Mouse (Mus musculus) lung, postnatal 0 days (tissue): ENCODE data around the gene Kdelr2. TPM values are rescaled to one million over a fixed set of nuclear protein-coding genes. Genes with fewer than 3 reads are reported as not detected.
A peak's percentile ranks its signal among the peaks of the same experiment; 100 is the strongest.

Source experiments
- ATAC-seq: fragments of 200-750 bp; cut with Nextera tagmentation; 2 replicates; pipeline ENCODE4 v1.8.0; 2017; ENCODE audit warnings: moderate library complexity
- DNase-seq: peaks from one replicate; pipeline ENCODE4 v3.0.0-alpha.2; 2016; ENCODE audit warnings: low spot score
- H3K27ac ChIP-seq: fragments of 300-500 bp; sonication (generic); 2 replicates; pipeline ENCODE4 v1.5.1; 2014; ENCODE audit warnings: antibody characterized with exemption, mild to moderate bottlenecking, low read length, mixed read lengths
- H3K27me3 ChIP-seq: fragments of 300-500 bp; sonication (generic); replicated peaks from 2 replicates; pipeline ENCODE4 v1.6.1; 2014; ENCODE audit warnings: low read length, mixed read lengths; ENCODE audit not compliant: insufficient read depth
- H3K36me3 ChIP-seq: fragments of 300-500 bp; sonication (generic); 2 replicates; pipeline ENCODE4 v1.6.1; 2014; ENCODE audit warnings: low read length, mixed read lengths; ENCODE audit not compliant: insufficient read depth
- H3K4me1 ChIP-seq: fragments of 300-500 bp; sonication (generic); 2 replicates; pipeline ENCODE4 v1.6.1; 2014; ENCODE audit warnings: antibody characterized with exemption, low read depth, low read length, mixed read lengths; ENCODE audit not compliant: insufficient read depth
- H3K4me2 ChIP-seq: fragments of 300-500 bp; sonication (generic); replicated peaks from 2 replicates; pipeline ENCODE4 v1.6.1; 2014; ENCODE audit warnings: low read depth, mild to moderate bottlenecking, low read length, moderate library complexity, mixed read lengths
- H3K4me3 ChIP-seq: fragments of 300-500 bp; sonication (generic); 2 replicates; pipeline ENCODE4 v1.5.1; 2014; ENCODE audit warnings: low read depth, low read length
- H3K9ac ChIP-seq: fragments of 300-500 bp; sonication (generic); replicated peaks from 2 replicates; pipeline ENCODE4 v1.6.1; 2014; ENCODE audit warnings: low read depth, mild to moderate bottlenecking
- H3K9me3 ChIP-seq: fragments of 300-500 bp; sonication (generic); 2 replicates; pipeline ENCODE4 v1.6.1; 2016; ENCODE audit warnings: low read length, mixed read lengths
- CTCF ChIP-seq: IDR thresholded peaks from 2 replicates; pipeline ENCODE4 v1.5.1; 2016; ENCODE audit warnings: antibody characterized with exemption, mild to moderate bottlenecking
- EP300 ChIP-seq: IDR thresholded peaks from 2 replicates; pipeline ENCODE4 v1.6.1; 2016; ENCODE audit warnings: antibody characterized with exemption, mild to moderate bottlenecking, control low read depth
- WGBS: fragments of 180-500 bp; shearing (Covaris S2); extraction: QIAGEN DNeasy Blood & Tissue Kit; methylation state at CpG from one replicate; pipeline ENCODE4 v1.1.7; 2014; 5-methylcytosine and 5-hydroxymethylcytosine counted together
- polyA plus RNA-seq: library from polyadenylated mRNA; unstranded; fragments of >200 nt; fragmentation: Nextera tagmentation; extraction: Ambion mirVana; gene quantifications from 2 replicates; pipeline ENCODE4 v1.2.1, GENCODE M21; 2015

The Kdelr2 gene
- polyA plus RNA-seq, 1 experiment from 2014 or later: 242 TPM

DNA sequence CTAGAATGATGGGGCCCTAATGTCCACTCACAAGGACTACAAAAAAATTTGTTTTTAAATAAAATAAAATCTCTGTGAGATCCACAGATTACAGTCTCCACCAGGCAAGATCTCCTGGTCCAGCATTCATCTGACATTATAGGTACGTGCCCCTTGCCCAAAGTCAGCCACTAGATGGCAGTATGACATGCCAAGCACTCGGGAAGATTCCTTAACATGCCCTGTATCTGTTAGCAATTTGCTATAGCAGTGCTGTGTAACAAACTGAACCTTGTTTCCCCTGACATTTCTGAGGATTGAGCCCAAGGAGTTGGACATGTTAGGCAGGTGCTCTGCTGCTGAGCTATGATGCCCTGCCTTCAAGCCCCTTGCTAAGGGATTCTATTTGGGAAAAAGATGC is 8.0 kb upstream of the Kdelr2 start:
- TF ChIP-seq CTCF: peak; percentile 66
- TF ChIP-seq EP300: no peak
- H3K27me3 ChIP-seq: no peaks in the 10 kb centered on the region
- no peak overlapping the region for H3K9ac ChIP-seq
- H3K4me2 ChIP-seq: no peak overlapping the region
- H3K36me3 ChIP-seq: no peaks in the 10 kb centered on the region
- ATAC-seq (no peak), DNase-seq (peak; percentile 26)
- H3K9me3 ChIP-seq: no peaks in the 10 kb centered on the region
- 38% methylated on average over 2 of the region's 2 CpGs for WGBS
- H3K4me1 ChIP-seq: no peaks in the 10 kb centered on the region
- no peak overlapping the region for H3K27ac ChIP-seq
- H3K4me3 ChIP-seq: no peak overlapping the region

DNA sequence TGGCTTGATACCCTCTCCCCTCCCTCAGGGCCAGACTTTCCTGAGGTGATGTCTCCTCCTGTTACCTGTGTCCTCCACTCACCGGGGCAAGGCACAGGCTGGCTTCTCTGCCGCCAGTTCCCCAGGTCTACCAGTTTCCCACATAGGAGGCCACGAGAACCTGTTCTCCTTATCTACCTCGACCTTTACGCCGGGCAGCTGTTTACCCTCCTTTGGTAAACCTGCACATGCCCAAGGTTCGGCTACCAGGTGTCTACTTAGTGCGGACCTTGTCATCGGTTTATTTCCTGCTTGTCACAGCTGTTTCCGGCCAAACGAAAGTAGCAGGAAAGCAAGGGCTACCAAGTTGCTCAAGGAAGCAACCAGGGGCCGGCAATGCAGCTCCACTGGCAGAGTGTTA is 3.1 kb upstream of the Kdelr2 start:
- Histone ChIP-seq H3K27ac (no peak overlapping the region), H3K4me1 (peaks cover 4% of the 10 kb centered on the region; the same call in 1 of the 2 replicates), H3K27me3 (no peaks in the 10 kb centered on the region), H3K4me2 (no peak overlapping the region), H3K9me3 (no peaks in the 10 kb centered on the region), H3K9ac (no peak overlapping the region), H3K4me3 (no peak overlapping the region), H3K36me3 (no peaks in the 10 kb centered on the region)
- ATAC-seq: no peak
- 69% methylated on average over 12 of the region's 12 CpGs for WGBS
- DNase-seq: no peak
- no peak for TF ChIP-seq EP300
- TF ChIP-seq CTCF: no peak

DNA sequence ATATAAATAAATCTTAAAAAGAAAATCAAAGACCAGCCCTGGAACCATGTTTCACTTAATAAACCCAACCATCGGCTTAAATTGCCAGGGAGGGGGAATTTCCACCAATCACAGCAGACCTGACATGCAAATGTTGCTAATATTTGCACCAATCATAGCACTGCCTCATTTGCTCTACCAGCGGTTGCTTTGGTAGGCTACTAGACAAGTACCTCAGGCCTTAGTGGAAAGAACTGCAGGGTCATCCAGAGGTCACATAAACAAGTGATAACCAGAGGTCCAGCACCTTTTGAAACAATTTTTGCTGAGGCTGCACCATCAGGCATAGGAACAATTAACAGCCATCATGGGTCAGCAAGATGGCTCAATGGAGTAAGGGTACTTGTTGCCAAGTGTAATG is 2.1 kb upstream of the Kdelr2 start:
- Histone ChIP-seq H3K4me2 (no peak overlapping the region), H3K4me3 (no peak overlapping the region), H3K9me3 (no peaks in the 10 kb centered on the region), H3K36me3 (no peaks in the 10 kb centered on the region), H3K27me3 (no peaks in the 10 kb centered on the region), H3K9ac (no peak overlapping the region), H3K27ac (no peak overlapping the region), H3K4me1 (peaks cover 4% of the 10 kb centered on the region; the same call in 1 of the 2 replicates)
- 45% methylated on average over 2 of the region's 2 CpGs for WGBS
- DNase-seq: no peak
- no peak for ATAC-seq
- TF ChIP-seq EP300: no peak
- no peak for TF ChIP-seq CTCF

DNA sequence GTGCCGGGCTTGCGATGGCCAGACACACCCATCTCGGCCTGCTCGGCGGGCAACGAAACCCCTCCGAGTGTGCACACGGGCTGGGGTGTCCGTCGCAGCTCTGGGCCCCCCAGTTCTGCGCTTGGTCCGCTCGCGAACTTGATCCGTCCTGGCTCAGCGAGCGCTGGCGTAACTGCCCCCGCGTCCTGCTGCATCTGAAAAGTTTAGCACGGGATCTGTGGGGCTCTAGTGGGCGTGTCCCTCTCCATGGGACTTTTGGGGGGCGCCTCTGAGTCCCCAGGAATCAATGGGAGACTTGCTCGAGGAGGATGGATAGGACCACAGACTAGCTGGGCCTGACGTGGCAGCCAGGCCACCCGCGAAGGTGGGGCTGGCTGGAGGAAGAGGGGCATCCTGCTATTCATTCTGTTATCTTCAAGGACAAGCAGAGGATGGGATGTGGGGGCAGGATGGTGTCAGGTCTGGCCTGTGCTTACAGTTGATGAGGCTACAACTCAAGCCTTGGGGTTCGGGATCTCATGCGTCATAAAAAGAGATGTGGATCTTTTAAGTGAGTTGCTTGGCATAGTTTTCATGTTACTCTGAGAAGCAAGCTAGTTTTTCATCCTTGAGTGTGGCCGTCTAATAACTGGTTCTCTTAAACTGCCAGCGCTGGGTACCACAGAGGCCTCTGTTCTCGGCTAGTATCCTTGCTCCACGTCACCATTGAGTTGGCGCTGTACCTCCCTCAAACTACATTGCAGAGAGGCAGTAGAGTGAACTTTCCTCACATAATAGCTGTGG is 701 bp downstream of the Kdelr2 start:
- H3K27ac ChIP-seq: peak overlapping the region; percentile 88
- 2% methylated on average over 34 of the region's 34 CpGs for WGBS

DNA sequence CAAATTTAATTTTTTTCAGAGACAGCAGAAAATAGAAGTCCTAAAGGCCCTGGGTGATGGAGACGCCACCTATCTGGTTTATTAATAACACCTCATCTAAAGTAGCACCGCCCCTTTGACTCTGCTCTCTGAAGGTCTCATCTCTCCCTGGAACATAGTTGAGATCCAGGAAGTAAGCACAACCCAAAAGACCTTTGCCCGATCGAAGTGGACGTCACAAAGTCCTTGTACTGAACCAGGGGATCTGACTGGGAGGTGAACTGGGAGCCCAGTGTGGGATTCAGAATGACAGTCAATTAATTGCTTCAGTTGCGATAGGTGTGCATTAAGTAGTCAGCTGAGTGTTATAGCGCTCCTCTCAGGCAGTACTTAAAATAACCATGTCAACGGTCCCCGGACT is 1.6 kb downstream of the Kdelr2 start:
- Histone ChIP-seq H3K4me2 (no peak overlapping the region; the same call in 1 of the 2 replicates), H3K9me3 (no peaks in the 10 kb centered on the region), H3K27ac (no peak overlapping the region), H3K4me1 (peaks cover 4% of the 10 kb centered on the region; the same call in 1 of the 2 replicates), H3K36me3 (no peaks in the 10 kb centered on the region), H3K9ac (no peak overlapping the region), H3K27me3 (no peaks in the 10 kb centered on the region), H3K4me3 (no peak overlapping the region)
- DNase-seq: no peak
- no peak for ATAC-seq
- TF ChIP-seq CTCF: no peak
- TF ChIP-seq EP300: no peak
- 72% methylated on average over 9 of the region's 9 CpGs for WGBS

More for the DNA sequence above, 701 bp downstream of the Kdelr2 start:
- ATAC-seq (peak; percentile 39), DNase-seq (peak; percentile 27)
- TF ChIP-seq CTCF (no peak), EP300 (no peak)
- H3K36me3 ChIP-seq: no peaks in the 10 kb centered on the region
- peak overlapping the region; percentile 63 for H3K9ac ChIP-seq
- peaks cover 4% of the 10 kb centered on the region; the same call in 1 of the 2 replicates for H3K4me1 ChIP-seq
- peak overlapping the region; percentile 74 for H3K4me2 ChIP-seq
- H3K9me3 ChIP-seq: no peaks in the 10 kb centered on the region
- H3K4me3 ChIP-seq: peak overlapping the region; percentile 68
- no peaks in the 10 kb centered on the region for H3K27me3 ChIP-seq

DNA sequence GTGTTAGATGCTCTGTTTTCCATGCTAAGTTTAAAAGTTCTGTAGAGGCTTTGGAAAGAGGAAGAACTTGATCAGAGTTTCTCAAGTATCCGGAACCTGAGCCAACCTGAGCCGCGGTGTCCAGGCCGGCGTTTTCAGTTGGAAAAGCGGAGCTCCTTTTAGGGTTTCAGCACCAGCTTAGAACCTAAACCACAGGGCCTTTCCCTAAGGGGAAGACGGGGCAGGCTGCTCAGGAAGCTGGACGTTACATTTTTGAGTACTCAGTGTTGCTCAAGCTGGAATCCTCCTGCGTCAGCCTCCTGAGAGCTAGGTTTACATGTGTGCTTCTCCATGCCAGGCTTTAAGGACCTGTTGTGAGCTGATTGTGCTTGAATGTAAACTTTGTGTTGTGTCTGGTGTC is 2.9 kb downstream of the Kdelr2 start:
- Histone ChIP-seq H3K4me1 (peaks cover 4% of the 10 kb centered on the region; the same call in 1 of the 2 replicates), H3K27me3 (no peaks in the 10 kb centered on the region), H3K9ac (no peak overlapping the region), H3K4me2 (no peak overlapping the region), H3K4me3 (no peak overlapping the region), H3K27ac (no peak overlapping the region), H3K36me3 (no peaks in the 10 kb centered on the region), H3K9me3 (no peaks in the 10 kb centered on the region)
- TF ChIP-seq EP300 (no peak), CTCF (no peak)
- DNase-seq (no peak), ATAC-seq (no peak)
- WGBS: 87% methylated on average over 9 of the region's 9 CpGs
